8 mouse cellular contexts compared by ENCODE assay signal in the genomic region with DNA sequence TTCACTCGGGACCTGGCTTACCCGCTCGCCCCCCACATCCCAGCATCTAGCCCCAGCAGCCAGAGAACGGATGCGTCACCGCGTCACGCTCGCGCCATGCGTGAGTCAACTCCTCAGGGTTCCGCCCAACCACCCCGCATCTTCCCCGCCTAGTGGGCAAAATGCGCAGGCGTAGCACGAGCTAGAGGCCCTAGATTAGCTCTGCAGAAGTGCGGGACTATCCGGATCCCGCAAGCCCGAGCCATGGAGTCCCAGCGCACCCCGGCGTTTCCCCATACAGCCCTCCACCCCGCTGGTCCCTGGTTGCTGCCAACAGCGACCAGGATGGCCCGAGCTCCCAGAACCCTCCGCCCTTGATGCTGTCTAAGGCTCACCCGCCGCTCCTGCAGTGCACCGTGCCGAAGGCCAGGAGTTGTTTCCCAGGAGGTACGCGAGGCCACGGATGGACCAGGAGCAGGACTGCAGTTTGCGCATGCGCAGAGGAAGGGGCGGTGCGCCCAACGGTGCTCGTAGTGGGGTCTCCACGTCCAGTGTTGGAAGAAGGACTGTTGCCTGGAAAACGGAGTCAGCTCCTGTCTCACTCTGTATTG. TPM values are rescaled to one million over a fixed set of nuclear protein-coding genes. Genes with fewer than 3 reads are reported as not detected.
A peak's percentile ranks its signal among the peaks of the same experiment; 100 is the strongest.
DNase-seq lines count a peak whose midpoint lies in the region; ATAC-seq and TF ChIP-seq lines count a peak whose summit lies in the region.

A gene (minus strand): TSS at position 487 of the 590 bp plus-strand sequence.

- H3K36me3 ChIP-seq in hindbrain, embryonic 12.5 days: peaks cover 9% of the 10 kb centered on the region; the same call in 1 of the 2 replicates

- H3K4me3 ChIP-seq in hindbrain, embryonic 12.5 days: peak within 1 kb of the TSS; percentile 59

- no peaks in the 10 kb centered on the region for H3K9me3 ChIP-seq in hindbrain, embryonic 12.5 days (replicated peaks)

- DNase-seq in Patski (ENCODE audit: low read depth, low spot score): no peak
- peak; percentile 95 to 97 for DNase-seq in cerebellum, postnatal 10 days
- DNase-seq in frontal cortex, postnatal 10 days (ENCODE audit: low spot score in 2 of 2): peak; percentile 90 to 92
- DNase-seq in layer of hippocampus, postnatal 14 days (ENCODE audit: low spot score in 2 of 2): peak; percentile 92 to 95
- peak; percentile 93 for DNase-seq in lung, postnatal 10 days
- DNase-seq in ovary, postnatal 14 days (ENCODE audit: low spot score): peak; percentile 79
- peak; percentile 60 to 78 for DNase-seq in thymus, postnatal 10 days (ENCODE audit: low spot score in 2 of 2)

- POLR2A ChIA-PET in Patski (lab: Charles Lee): interaction anchor here (0.5 to 1.3 kb wide), 4 partner anchors 13 to 35 kb away, joined by 3 to 5 read pairs (median 3); a partner anchor contains a TSS

- in situ Hi-C loops in Patski (cut with MboI; ENCODE audit: low pct_unique_long_range_greater_than_20kb): no loop called here

- peak within 1 kb of the TSS; percentile 56 for H3K4me2 ChIP-seq in hindbrain, embryonic 12.5 days (replicated peaks)

- under 1% methylated on average over 43 of the region's 43 CpGs for WGBS in hindbrain, embryonic 12.5 days

- CTCF ChIA-PET in Patski (lab: Charles Lee): no interaction called here

- peak; percentile 93 for ATAC-seq in Patski
- ATAC-seq in hindbrain, embryonic 12.5 days (ENCODE audit: low FRiP score): peak; percentile 97

- H3K4me1 ChIP-seq in hindbrain, embryonic 12.5 days: peaks cover 15% of the 10 kb centered on the region

- H3K27ac ChIP-seq in hindbrain, embryonic 12.5 days: peak within 1 kb of the TSS; percentile 96

- no peaks in the 10 kb centered on the region for H3K27me3 ChIP-seq in Patski
- H3K27me3 ChIP-seq in hindbrain, embryonic 12.5 days: no peaks in the 10 kb centered on the region

- H3K9ac ChIP-seq in hindbrain, embryonic 12.5 days: peak within 1 kb of the TSS; percentile 75

- peak; percentile 37 for TF ChIP-seq CTCF in Patski (IDR thresholded peaks at IDR 0.05)

RNA-seq across cellular contexts. Expression of the gene that starts here (rescaled TPM):
- polyA plus RNA-seq in Patski (2021): 5.8 TPM
- polyA plus RNA-seq in hindbrain, embryonic 12.5 days (2016; fragmentation: Nextera tagmentation; extraction: Ambion mirVana): 15.5 and 16.7 TPM in 2 replicates
- total RNA-seq in layer of hippocampus, postnatal 14 days (2021): 10 to 100 TPM; 12.8 to 14.9 TPM
